Mouse (Mus musculus): ENCODE measurements around the gene Msantd3. TPM values are rescaled to one million over a fixed set of nuclear protein-coding genes. Genes with fewer than 3 reads are reported as not detected.

Msantd3 gene
- polyA plus RNA-seq, 1 experiment from 2014 or later, result 59.6 TPM

DNA sequence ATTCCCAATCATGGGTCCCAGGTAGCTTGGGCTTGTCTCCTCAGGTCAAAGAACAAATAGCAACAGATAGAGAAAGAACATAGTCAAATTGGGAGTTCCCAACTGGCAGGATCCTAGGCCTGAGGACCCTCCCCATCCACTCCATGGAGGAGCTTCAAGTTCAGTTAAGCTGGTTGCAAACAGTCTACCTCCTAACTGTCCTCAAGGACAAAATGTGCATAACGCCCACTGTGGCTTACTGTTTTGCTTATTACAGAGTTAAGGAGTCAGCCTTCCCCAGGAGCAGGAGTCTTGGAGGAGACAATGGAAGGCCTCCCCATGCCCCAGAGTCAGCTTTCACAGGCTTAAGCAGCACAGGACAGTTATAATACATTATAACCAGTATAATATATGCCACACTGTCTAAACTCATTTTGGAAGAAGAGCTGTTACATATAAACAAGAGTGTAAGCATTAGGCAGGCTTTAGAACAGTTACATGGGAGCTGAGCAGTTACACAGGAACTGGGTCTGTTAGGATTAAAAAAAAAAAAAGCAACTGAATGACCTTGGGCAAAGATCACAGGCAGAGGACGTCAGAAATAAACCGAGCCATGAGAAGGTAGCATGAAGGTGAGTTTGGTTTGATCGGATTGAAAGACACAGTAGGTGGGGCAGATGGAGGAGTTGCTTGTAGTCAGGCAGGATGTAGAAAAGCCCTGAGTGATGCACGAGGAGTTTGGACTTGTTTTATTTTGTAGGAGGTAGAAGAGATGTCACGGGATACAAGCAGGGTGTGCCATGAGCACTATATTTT is 3.5 kb downstream of the Msantd3 start:
- 71% methylated on average over 6 of the region's 6 CpGs for WGBS
- Histone ChIP-seq H3K36me3 (no peaks in the 10 kb centered on the region), H3K4me3 (no peak overlapping the region), H3K9me3 (no peaks in the 10 kb centered on the region), H3K4me1 (replicated peaks) (peaks cover 80% of the 10 kb centered on the region), H3K27ac (0 out of 2 replicates have a peak overlapping the region, but pooled peaks have one; percentile 2), H3K27me3 (ENCODE audit: insufficient read depth, poor library complexity, severe bottlenecking) (no peaks in the 10 kb centered on the region)
- no peak for DNase-seq (ENCODE audit: low spot score)

- Histone ChIP-seq H3K4me1 (replicated peaks) (peaks cover 88% of the 10 kb centered on the region), H3K9me3 (no peaks in the 10 kb centered on the region), H3K36me3 (no peaks in the 10 kb centered on the region), H3K4me3 (no peak overlapping the region), H3K27ac (peak overlapping the region; percentile 91), H3K27me3 (ENCODE audit: insufficient read depth, poor library complexity, severe bottlenecking) (no peaks in the 10 kb centered on the region)
- WGBS, result 77% methylated on average over 8 of the region's 8 CpGs
- DNase-seq (ENCODE audit: low spot score), result no peak
Measured at GRCm38 (mm10) chr4:48544141-48544540, 4.4 kb downstream of the Msantd3 start.

DNA sequence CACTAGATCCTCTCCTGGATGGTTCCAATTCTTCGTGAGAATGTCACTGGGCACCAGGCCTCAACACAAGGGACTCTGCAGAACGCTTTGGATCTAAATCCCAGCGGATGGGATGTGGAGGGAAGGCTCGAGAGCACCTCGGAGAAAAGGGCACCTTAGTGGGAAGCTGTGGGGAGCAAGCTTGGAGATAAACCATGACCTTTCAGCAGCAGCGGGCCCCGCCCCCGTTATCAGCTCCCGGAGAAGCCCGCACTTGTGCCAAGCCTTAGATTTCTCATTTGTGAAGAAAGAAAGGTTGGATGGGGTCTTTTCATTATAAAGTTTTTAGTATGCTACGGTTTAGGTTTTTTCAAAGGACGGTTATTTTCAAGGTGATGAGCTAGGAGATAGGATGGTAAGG is 6.2 kb downstream of the Msantd3 start:
- Histone ChIP-seq H3K4me1 (replicated peaks) (peaks cover 83% of the 10 kb centered on the region), H3K9me3 (no peaks in the 10 kb centered on the region), H3K4me3 (peak overlapping the region; percentile 34; the same call in 1 of the 2 replicates), H3K36me3 (peaks cover 2% of the 10 kb centered on the region; the same call in 1 of the 2 replicates), H3K27me3 (ENCODE audit: insufficient read depth, poor library complexity, severe bottlenecking) (no peaks in the 10 kb centered on the region), H3K27ac (peak overlapping the region; percentile 91)
- DNase-seq (ENCODE audit: low spot score), result no peak
- WGBS, result 36% methylated on average over 12 of the region's 12 CpGs

- DNase-seq (ENCODE audit: low spot score), result peak; percentile 63
- peaks cover 9% of the 10 kb centered on the region; the same call in 1 of the 2 replicates for H3K36me3 ChIP-seq
- no peaks in the 10 kb centered on the region for H3K9me3 ChIP-seq
- H3K27me3 ChIP-seq (ENCODE audit: insufficient read depth, poor library complexity, severe bottlenecking), result no peaks in the 10 kb centered on the region
- peaks cover 77% of the 10 kb centered on the region for H3K4me1 ChIP-seq (replicated peaks)
- H3K27ac ChIP-seq, result peak overlapping the region; percentile 91
- 22% methylated on average over 9 of the region's 9 CpGs for WGBS
- H3K4me3 ChIP-seq, result peak overlapping the region; percentile 34
Measured at GRCm38 (mm10) chr4:48546568-48547496, 7.1 kb downstream of the Msantd3 start.

DNA sequence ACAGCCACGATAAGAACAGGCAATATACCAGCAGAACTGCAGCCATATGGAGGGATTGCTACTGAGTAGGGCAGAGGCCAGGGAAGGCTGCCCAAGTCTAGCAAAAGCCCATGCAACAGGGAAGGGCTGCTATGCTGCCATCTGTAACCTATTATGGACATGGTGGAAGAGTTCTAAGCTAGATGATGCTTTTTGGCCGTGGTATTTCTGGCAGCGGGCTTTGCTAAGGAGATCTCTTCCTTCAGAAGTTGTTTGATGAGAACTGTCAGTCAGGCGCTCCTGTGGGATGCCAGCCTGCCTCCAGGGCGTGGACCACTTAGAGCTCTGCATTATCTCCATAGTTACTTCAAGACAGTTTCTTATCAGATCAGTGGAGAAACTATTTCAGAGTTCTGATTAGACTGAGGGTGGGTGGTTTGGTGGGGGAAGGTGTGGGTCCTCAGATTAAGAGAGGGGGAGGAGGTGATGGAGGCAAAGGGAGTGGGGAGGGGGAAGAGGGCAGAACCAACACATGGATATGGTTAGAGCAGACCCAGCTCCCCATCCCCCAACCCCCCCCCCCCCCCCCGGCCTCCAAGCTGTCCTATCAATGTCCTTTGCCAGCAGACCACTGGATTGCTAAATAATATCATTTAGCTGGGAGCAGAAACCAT is 8.8 kb downstream of the Msantd3 start:
- no peaks in the 10 kb centered on the region for H3K9me3 ChIP-seq
- H3K4me1 ChIP-seq (replicated peaks), result peaks cover 60% of the 10 kb centered on the region
- no peak overlapping the region for H3K4me3 ChIP-seq
- DNase-seq (ENCODE audit: low spot score), result peak; percentile 45
- WGBS, result 40% methylated on average over 6 of the region's 6 CpGs
- peaks cover 26% of the 10 kb centered on the region for H3K36me3 ChIP-seq
- H3K27me3 ChIP-seq (ENCODE audit: insufficient read depth, poor library complexity, severe bottlenecking), result no peaks in the 10 kb centered on the region
- peak overlapping the region; percentile 72 for H3K27ac ChIP-seq

DNA sequence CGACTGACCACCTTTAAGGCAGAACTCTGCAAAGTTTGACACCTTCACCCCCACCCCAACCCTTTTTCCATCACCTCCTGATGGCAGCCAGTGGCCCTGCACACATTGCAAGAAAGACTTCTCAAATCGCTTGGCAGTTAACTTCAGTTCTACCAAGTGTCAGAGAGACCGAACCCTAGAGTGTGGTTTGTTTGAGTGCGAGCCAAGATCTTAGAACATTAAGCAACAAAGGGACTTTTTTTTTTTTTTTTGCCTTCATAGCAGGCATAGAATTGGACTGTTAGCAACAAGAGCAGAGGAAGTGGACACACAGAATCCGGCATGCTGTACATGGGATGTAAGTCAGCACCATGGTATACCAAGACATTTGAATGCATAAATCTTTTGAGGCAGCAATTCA is 9.9 kb downstream of the Msantd3 start:
- Histone ChIP-seq H3K27me3 (ENCODE audit: insufficient read depth, poor library complexity, severe bottlenecking) (no peaks in the 10 kb centered on the region), H3K4me1 (replicated peaks) (peaks cover 49% of the 10 kb centered on the region), H3K27ac (no peak overlapping the region), H3K36me3 (peaks cover 38% of the 10 kb centered on the region), H3K9me3 (no peaks in the 10 kb centered on the region), H3K4me3 (no peak overlapping the region)
- 84% methylated on average over 5 of the region's 5 CpGs for WGBS
- DNase-seq (ENCODE audit: low spot score), result no peak

DNA sequence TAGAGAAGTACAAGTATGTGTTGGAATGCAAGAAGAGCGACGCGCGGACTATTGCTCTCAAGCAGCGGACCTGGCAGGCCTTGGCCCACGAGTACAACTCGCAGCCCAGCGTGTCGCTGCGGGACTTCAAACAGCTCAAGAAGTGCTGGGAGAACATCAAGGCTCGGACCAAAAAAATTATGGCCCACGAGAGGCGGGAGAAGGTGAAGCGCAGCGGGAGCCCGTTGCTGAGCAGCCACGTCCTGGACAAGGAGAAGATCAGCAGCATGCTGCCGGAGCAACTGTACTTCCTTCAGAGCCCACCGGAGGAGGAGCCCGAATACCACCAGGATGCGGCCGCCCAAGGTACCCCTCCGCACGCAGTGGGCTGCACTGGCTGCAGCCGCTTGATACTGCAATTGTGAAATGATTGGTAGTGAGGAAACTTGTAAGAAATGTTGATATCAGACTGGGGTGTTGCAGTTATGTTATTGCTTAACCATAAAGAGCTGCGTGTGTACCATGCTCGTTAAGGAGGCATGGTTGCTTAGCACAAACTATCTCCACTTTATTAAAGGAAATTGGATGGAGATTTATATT is 12.8 kb downstream of the Msantd3 start:
- Histone ChIP-seq H3K27ac (no peak overlapping the region), H3K4me1 (replicated peaks) (peaks cover 20% of the 10 kb centered on the region), H3K36me3 (peaks cover 67% of the 10 kb centered on the region), H3K27me3 (ENCODE audit: insufficient read depth, poor library complexity, severe bottlenecking) (no peaks in the 10 kb centered on the region), H3K4me3 (no peak overlapping the region), H3K9me3 (no peaks in the 10 kb centered on the region)
- no peak for DNase-seq (ENCODE audit: low spot score)
- WGBS, result 95% methylated on average over 27 of the region's 27 CpGs

- Histone ChIP-seq H3K9me3 (no peaks in the 10 kb centered on the region), H3K4me3 (no peak overlapping the region), H3K27ac (no peak overlapping the region), H3K27me3 (ENCODE audit: insufficient read depth, poor library complexity, severe bottlenecking) (no peaks in the 10 kb centered on the region), H3K4me1 (replicated peaks) (peaks cover 4% of the 10 kb centered on the region), H3K36me3 (peaks cover 80% of the 10 kb centered on the region)
- 92% methylated on average over 7 of the region's 7 CpGs for whole genome bisulfite sequencing
- no peak for DNase-seq (ENCODE audit: low spot score)
Measured at GRCm38 (mm10) chr4:48554132-48554531, 14.4 kb downstream of the Msantd3 start.

GRCm38 (mm10) chr4:48555729-48556128 is 16.0 kb downstream of the Msantd3 start:
- 30% methylated on average over 3 of the region's 3 CpGs for WGBS
- DNase-seq (ENCODE audit: low spot score), result peak; percentile 42
- peaks cover 96% of the 10 kb centered on the region for H3K36me3 ChIP-seq

GRCm38 (mm10) chr4:48559652-48560051 is 19.9 kb downstream of the Msantd3 start:
- no peak for DNase-seq (ENCODE audit: low spot score)
- Histone ChIP-seq H3K36me3 (peaks cover 98% of the 10 kb centered on the region), H3K27me3 (ENCODE audit: insufficient read depth, poor library complexity, severe bottlenecking) (no peaks in the 10 kb centered on the region), H3K4me3 (no peak overlapping the region), H3K27ac (no peak overlapping the region), H3K9me3 (no peaks in the 10 kb centered on the region), H3K4me1 (replicated peaks) (no peaks in the 10 kb centered on the region)
- 90% methylated on average over 14 of the region's 14 CpGs for WGBS

More at GRCm38 (mm10) chr4:48555729-48556128, 16.0 kb downstream of the Msantd3 start:
- Histone ChIP-seq H3K27me3 (ENCODE audit: insufficient read depth, poor library complexity, severe bottlenecking) (no peaks in the 10 kb centered on the region), H3K9me3 (no peaks in the 10 kb centered on the region), H3K4me3 (no peak overlapping the region), H3K27ac (no peak overlapping the region), H3K4me1 (replicated peaks) (no peaks in the 10 kb centered on the region)

DNA sequence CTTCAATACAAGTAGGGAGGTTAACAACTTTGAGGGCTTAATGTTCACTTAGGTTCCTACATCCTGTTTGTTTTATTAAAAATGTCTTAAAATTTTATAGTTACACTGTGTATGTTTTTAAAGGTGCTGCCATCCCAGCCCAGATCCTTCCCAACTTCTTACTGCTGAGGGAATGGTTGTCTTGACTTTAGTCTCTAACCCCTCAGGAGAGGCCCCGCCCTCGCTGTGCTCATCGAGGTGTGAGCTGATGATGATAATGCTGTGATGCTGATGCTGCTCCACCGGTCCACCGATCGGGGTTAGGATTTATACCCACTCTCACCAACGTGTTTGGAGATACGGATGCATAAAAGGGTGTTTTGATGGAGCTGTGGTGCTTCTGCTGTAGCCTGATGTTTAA is 22.1 kb downstream of the Msantd3 start:
- Histone ChIP-seq H3K36me3 (peaks cover 81% of the 10 kb centered on the region), H3K4me3 (no peak overlapping the region), H3K4me1 (replicated peaks) (no peaks in the 10 kb centered on the region), H3K9me3 (no peaks in the 10 kb centered on the region), H3K27ac (no peak overlapping the region), H3K27me3 (ENCODE audit: insufficient read depth, poor library complexity, severe bottlenecking) (no peaks in the 10 kb centered on the region)
- no peak for DNase-seq (ENCODE audit: low spot score)
- 96% methylated on average over 8 of the region's 8 CpGs for WGBS

- Histone ChIP-seq H3K9me3 (no peaks in the 10 kb centered on the region), H3K27ac (no peak overlapping the region), H3K4me3 (no peak overlapping the region), H3K4me1 (replicated peaks) (no peaks in the 10 kb centered on the region), H3K36me3 (peaks cover 52% of the 10 kb centered on the region), H3K27me3 (ENCODE audit: insufficient read depth, poor library complexity, severe bottlenecking) (no peaks in the 10 kb centered on the region)
- no peak for DNase-seq (ENCODE audit: low spot score)
Measured at GRCm38 (mm10) chr4:48564962-48565361, 25.2 kb downstream of the Msantd3 start.
